Mouse (Mus musculus) adrenal gland, adult 8-10 months (tissue): ENCODE results near the gene Mapkap1. TPM values are rescaled to one million over a fixed set of nuclear protein-coding genes. Genes with fewer than 3 reads are reported as not detected.
A peak's percentile ranks its signal among the peaks of the same experiment; 100 is the strongest.

ENCODE experiments used
- DNase-seq: peaks from one replicate; pipeline ENCODE4 v3.0.0; 2022
- total RNA-seq, 4 experiments: library from RNA; stranded (reverse); gene quantifications; 2 replicates each; pipeline ENCODE4 v1.2.4; 2022

Mapkap1 gene
- 100 to 1,000 TPM in 1 of 4 experiments, 10 to 100 TPM in 3; 70.0 to 102 (median 83.9) TPM for total RNA-seq

GRCm38 (mm10) chr2:34406601-34407464, at the start of gene Mapkap1:
Gene Mapkap1, plus strand, starts transcription at chr2:34406771.
- DNase-seq = peak; percentile 97

GRCm38 (mm10) chr2:34363678-34364077, 42.9 kb upstream of the Mapkap1 start:
- no peak for DNase-seq

- DNase-seq = no peak
Measured at GRCm38 (mm10) chr2:34367024-34367423, 39.5 kb upstream of the Mapkap1 start.

GRCm38 (mm10) chr2:34368396-34368795, 38.2 kb upstream of the Mapkap1 start:
- DNase-seq = no peak

GRCm38 (mm10) chr2:34370349-34370724, 36.2 kb upstream of the Mapkap1 start:
- peak; percentile 16 for DNase-seq

GRCm38 (mm10) chr2:34370725-34371440, 35.7 kb upstream of the Mapkap1 start:
- DNase-seq = peak; percentile 25

- DNase-seq = peak; percentile 44
Measured at GRCm38 (mm10) chr2:34371441-34372304, 34.9 kb upstream of the Mapkap1 start.

- DNase-seq = peak; percentile 96
Measured at GRCm38 (mm10) chr2:34372305-34373301, 34.0 kb upstream of the Mapkap1 start, which contains the start of gene Pbx3. Gene Pbx3, minus strand, starts transcription at chr2:34373142.

GRCm38 (mm10) chr2:34373886-34374285, 32.7 kb upstream of the Mapkap1 start:
- no peak for DNase-seq

GRCm38 (mm10) chr2:34374349-34374748, 32.2 kb upstream of the Mapkap1 start:
- DNase-seq = no peak

- DNase-seq = no peak
Measured at GRCm38 (mm10) chr2:34378930-34379329, 27.6 kb upstream of the Mapkap1 start.

GRCm38 (mm10) chr2:34399535-34399934, 7.0 kb upstream of the Mapkap1 start:
- no peak for DNase-seq

GRCm38 (mm10) chr2:34407596-34407995, 1.0 kb downstream of the Mapkap1 start:
- DNase-seq = no peak

GRCm38 (mm10) chr2:34408341-34408740, 1.8 kb downstream of the Mapkap1 start:
- no peak for DNase-seq

GRCm38 (mm10) chr2:34409741-34410340, 3.3 kb downstream of the Mapkap1 start:
- DNase-seq = no peak

- no peak for DNase-seq
Measured at GRCm38 (mm10) chr2:34420256-34420655, 13.7 kb downstream of the Mapkap1 start.

GRCm38 (mm10) chr2:34424186-34424585, 17.6 kb downstream of the Mapkap1 start:
- no peak for DNase-seq

- no peak for DNase-seq
Measured at GRCm38 (mm10) chr2:34425573-34426223, 19.1 kb downstream of the Mapkap1 start.

GRCm38 (mm10) chr2:34430663-34431062, 24.1 kb downstream of the Mapkap1 start:
- no peak for DNase-seq

- no peak for DNase-seq
Measured at GRCm38 (mm10) chr2:34431701-34432372, 25.3 kb downstream of the Mapkap1 start.
